Mouse (Mus musculus) cerebellum, adult (tissue): ENCODE data around the gene Mrps9.
A peak's percentile ranks its signal among the peaks of the same experiment; 100 is the strongest.
"Not testable (repeated sequence)": the region's sequence is repeated elsewhere in the genome, so short reads cannot be mapped to it uniquely, and the experiment has no call there.

Experiments used
- ATAC-seq: cut with Nextera tagmentation; 2 replicates; pipeline ENCODE4 v1.9.2; 2017; ENCODE audit warnings: mild to moderate bottlenecking, moderate library complexity, mixed read lengths; ENCODE audit not compliant: insufficient number of reproducible peaks, low FRiP score, low TSS enrichment

Gene Mrps9

DNA sequence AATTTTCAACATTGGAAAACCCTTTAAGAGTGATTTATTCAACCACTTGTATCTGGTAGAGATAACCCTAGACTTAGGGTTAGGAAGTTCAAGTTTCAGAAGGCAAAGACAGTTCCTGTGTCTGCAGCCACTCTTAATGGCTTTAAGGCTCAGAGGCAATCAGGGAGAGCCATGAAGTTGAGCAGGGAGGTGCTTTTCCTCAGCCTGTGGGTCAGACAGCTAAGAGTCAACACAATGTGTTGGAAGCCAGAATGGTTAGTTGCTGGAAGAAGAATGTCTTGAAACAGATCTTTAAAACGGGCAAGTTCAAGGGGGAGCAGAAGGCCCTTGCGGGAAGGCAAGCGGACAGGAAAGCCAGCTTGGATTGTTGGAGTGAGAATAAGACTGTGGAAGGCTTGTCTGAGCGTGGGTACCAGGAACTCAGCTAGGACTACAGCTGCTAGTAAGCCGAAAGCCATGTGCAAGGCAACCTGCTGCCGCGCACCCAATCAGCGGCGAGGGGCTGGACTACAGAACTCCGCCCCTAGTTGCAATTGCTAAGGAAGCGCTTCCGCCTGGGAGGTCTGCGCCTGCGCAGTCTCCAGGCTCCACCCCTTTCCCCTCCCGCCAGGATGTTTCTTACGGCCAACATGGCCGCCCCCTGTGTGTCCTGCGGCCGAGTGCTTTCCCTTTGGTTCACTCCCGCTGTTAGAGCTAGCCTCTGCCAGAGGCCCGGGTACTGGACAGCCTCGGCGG, at the start of gene Mrps9:
Mrps9 (plus strand) TSS at position 571 of the 735 bp plus-strand sequence.
- peak; percentile 99 for ATAC-seq

DNA sequence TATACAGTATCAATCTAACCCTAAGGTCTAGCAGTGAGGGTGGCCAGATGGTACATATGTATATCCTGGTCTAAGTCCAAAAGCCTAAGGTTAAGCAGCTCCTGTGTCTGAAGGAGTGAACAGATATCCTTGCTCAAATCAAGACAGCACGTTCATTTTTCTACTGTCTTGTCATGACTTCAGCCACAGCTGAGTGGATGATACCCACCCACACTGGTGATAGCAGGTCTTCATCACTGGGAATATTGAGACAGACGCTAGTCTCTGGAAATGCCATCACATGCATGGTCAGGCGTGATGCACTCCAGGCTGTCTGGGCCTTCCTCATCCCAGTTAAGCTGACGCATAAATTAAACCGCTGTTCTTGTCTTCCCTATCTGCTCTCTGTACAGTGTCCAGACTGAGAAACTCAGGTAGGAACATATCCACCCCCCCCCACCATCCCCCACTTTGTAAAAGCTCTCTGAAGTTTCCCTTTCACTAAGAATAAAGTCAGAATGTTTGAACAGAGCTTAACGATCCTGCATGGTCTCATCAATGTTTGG, 37.7 kb upstream of the Mrps9 start:
- no peak for ATAC-seq

DNA sequence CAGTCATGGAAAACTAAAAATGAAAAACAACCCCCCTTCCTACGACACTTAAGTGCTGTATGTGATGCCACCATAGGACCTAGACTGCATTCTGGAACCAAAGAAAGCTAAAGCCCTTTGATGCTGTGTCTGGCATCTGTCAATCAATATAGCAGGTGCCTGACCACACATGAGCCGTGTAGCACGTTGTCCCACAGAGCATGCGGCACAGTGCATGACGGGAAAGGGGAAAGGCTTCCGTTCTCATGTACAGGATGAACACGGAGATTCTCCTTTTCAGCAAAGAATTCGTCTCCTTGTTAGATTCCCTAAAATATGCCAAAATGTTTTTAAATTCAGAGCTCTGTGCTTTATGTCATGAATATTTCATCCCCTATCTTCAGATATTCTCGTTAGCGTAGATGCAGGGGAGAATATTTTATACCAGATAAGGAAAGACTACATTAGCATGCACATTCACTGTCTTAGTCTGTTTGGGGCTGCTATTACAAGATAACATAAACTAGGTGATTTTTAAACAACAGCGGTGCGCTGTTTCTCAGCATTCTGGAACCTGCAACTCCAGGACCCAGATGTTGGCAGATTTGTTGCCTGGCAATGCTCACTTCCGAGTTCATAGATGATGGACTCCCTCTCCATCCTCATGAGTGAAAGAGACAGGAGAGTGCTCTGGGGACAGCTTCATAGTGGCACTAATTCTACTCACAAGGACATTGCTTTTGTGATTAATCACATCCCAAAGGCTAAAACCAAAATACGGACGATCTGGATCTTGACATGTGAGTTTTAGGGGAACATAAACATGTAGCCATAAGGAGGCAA, 36.0 kb upstream of the Mrps9 start:
- ATAC-seq, result no peak

DNA sequence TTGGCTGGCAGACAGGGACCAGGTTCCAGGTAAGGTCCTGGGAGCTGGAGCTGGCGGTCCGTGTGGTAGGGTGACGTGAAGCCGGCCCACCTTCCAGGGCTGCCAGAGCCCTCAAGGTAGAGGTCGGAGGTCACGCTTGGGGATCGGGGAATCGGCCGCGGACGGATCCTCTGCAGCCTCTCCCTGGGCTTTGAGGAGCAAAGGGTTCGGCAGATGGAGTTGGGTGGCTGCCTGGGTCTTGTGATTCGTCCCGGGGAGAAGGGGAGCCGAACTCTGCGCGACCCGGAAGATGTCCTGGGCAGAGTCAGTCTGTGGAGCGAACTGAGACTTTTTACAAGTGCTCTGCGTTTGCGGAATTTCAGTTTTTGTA, 350 bp downstream of the Mrps9 start:
- ATAC-seq, result peak; percentile 85; the same call in 1 of the 2 replicates

DNA sequence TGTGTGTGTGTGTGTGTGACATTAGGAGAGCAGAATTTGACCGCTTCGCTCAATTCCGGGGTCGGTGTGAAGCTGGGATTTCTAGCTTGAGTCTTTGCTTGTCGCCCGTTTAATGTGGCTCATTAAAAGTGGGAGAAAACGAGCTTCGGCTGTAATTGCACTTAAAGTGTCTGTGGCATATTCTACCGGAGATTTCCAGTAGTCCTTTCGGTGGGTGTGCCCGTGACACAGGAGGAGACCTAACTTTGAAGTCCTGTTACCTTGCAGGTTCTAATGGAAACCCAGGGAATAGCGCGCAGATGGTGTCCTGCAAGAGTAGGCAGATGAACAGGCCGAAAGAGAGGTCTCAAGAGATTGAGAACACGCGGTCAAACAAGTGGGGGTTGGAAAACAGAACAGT, 777 bp downstream of the Mrps9 start:
- ATAC-seq, result no peak

DNA sequence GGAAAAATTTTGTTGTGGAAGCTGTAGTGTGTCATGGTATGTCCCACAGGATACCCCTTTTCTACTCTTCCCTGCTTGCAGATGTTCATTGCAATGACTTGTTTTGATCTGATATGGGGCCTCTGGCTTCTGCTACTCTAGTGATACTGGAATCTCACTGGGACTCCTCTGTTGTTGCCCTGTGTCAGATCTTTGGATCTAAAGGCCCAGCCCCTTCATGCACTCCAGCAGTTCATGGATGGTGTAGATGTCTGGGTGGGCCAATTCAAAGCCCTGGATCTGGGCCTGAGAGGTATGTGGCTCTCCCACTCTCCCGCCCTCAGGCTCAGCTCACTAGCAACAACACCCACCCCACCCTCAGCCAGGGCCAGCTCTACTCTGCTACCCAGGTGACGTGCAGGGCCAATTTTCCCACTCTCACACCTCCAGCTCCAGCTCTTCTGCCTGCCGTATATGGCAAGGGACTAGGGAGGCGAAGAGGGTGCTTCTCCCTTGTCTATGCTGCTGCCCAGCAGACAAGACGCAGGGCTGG, 13.8 kb downstream of the Mrps9 start:
- no peak for ATAC-seq

DNA sequence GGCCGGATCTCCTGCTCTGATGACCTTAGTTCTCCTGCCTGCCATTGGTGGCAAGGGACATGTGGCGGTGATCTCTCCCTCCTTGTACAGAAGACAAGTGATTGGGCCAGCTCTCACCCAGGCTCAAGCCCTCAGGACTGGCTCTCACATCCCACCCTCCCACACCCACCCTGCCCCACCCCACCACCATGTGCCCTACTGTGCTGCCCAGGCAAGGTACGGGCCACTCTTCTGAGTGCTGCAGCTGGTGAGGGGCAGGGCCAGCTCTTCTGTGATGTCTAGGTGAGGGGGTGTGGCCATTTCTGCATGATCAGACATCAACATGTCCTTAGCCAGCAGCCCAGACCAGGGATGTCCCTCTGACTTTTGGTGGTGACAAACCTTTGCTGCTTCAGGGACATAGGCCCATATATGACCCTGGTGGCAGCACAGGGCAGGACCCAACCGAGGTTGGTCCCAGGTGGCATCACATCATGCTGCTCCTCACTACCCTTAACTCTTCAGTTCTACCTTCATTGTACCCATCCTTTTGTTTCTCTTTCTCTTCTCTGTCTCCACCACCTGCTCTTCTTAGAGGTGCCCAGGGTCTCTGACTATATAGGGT, 14.4 kb downstream of the Mrps9 start:
- ATAC-seq, result no peak

DNA sequence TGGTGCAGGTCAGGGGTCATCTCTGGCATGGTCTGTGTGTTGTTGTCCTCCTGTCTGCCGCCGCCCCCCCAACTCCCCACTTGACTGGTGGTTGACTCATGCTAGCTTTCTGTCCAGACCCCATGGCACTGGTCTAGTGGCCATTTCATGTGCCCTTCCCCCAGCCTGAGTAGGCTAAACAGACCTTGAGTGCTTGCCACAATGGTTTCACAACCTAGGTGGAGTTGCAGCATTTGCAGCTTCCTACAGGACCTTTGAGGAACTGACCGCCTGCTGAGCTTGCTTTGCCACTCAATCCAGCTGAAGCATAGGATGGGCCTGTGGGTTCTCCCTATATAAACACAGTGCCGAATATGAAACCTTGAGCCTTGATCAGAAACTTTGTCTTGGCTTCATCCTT, 15.0 kb downstream of the Mrps9 start:
- no peak for ATAC-seq

DNA sequence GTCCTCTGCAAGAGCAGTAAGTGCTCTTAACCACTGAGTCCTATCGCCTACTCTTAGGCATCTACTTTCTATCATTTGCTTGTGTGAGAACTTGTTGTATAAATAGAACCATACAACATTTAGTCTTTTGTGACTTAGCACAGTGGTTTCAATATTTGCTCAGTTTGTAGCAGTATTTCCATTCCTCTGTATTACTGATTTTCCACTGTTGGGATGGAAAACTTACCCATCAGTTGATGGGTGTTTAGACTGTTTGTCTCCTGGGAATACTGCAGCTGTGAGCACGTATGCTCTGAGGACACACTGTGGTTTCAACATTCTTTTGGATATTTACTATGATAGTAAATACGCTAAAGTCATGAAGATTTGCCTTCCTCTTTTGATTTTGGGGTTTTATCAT, 16.2 kb downstream of the Mrps9 start:
- ATAC-seq, result no peak

DNA sequence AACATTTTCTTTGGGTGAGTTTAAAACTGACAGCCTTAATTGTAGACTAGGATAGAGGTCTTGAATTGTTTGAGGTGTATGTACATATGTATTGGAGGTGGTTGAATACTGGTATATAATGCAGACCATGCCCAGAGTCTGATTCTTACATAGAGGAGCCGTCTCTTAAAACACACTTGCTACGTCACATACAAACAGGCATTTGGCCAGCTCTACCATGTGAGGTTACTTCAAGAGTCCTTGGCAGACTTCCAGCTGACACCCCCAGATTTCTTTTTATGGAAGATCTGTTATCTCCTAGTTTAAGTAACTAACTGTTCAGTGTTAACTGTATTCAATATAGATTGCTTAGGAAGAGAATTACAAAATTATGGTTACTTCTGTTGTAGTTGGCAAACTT, 23.1 kb downstream of the Mrps9 start:
- no peak for ATAC-seq

DNA sequence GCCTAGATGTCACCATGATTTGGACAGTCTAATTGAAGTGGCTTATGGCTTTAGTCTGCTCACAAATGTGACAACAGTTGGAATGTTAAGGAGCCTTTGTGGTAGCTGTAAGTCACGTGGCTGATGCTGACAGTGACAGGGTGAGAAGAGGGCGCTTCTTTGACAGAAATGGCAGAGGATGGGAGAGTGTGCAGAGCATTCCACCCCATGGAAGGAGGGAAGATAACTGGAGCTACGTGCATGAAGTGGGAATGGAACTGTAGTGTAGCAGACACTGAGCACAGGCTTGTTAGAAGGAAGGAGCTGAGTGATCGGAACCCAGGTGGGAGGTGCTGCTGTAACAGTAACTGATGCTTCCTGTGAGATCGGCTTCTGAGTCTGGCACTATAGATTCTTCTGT, 24.2 kb downstream of the Mrps9 start:
- ATAC-seq, result no peak

DNA sequence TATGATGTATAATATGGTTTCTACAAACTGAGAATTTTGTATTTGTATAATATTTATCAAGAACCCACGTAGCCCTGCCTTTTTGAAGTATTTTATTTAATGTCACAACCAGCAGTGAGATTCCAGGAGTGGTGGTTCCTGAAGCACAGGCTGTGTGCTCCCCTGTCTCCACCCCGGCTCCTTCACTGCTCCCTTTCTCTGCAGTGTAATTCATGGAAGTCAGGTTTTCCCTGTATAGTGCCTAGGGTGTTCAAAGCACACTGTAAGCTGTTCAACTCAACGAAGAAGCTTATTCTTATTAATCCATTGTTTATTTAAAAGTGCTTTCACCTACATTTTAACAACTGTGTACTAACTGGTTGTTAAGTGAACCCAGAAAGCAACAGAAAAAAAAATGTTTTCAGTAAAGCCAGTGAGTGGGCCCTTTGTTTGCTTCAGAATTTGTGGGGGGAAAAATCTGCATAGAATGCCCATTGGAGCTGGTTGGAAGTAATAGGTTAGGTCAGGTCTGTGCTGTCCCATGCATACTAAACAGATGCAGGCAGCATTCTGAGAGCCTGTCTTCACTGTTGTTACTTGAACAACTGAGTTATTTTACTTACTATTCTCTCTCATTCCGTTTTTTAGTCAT, 25.5 kb downstream of the Mrps9 start:
- no peak for ATAC-seq

DNA sequence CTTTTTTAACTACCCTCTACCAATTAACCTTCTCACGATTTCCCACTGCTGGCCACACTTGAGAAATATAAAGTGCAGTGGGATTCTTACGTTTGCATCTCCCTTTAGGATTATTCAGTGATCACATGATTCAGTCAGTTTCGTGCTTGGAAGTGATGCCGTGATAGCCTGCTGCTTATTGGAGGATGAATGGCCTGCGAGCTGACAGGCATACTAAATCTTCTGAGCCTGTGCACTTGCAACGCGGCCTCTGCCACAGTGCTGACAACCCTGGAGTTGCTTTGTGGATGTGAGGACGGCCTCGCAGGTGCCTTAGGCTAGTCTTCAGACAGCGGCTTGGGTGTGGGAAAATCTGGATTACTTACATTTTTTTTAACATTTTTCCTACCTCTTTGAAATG, 26.2 kb downstream of the Mrps9 start:
- no peak for ATAC-seq

DNA sequence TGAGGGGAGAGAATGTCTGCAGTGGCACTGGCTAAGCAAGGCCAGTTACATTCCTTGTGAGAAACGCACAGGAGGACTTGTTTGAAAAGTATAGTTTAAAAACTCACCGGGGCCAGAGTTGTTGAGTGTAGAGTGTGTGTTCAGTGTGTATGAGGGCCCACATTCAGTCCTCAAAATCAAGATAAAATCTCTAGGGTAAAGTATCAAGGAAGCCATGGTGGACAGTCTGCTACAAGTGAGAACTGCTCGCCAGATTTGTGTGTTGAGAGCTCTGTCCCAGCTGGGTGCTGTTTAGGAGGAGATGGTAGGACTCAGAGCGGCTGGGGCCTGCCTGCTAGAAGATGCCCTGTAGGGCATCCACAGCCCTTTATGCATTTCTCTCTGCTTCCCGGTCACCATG, 27.8 kb downstream of the Mrps9 start:
- ATAC-seq, result no peak

DNA sequence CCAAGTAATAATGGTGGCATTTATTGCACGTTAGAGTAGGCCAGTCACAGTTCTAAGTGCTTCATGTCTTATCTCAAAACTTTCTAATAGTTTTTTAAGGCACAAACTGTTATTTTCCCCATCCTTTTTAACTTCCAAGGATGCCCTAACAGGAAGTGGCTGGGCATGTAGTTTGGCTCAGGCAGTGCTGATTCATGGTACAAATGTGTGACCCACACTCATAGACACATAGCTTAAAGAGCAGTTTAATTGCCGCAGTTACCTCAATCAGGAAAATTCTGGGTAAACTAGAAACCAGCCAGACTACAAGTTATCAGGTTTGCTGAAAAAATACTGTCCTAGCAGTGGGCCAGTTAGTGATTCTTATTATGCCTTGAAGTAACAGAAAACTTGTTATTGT, 31.2 kb downstream of the Mrps9 start:
- no peak for ATAC-seq

DNA sequence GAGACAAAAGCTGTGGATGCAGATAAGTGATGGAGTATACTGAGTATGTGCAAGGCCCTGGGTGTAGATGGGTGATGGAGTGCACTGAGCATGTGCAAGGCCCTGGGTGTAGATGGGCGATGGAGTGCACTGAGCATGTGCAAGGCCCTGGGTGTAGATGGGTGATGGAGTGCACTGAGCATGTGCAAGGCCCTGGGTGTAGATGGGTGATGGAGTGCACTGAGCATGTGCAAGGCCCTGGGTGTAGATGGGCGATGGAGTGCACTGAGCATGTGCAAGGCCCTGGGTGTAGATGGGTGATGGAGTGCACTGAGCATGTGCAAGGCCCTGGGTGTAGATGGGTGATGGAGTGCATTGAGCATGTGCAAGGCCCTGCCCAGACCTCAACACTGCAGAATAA, 32.4 kb downstream of the Mrps9 start:
- ATAC-seq, result not testable (repeated sequence)

DNA sequence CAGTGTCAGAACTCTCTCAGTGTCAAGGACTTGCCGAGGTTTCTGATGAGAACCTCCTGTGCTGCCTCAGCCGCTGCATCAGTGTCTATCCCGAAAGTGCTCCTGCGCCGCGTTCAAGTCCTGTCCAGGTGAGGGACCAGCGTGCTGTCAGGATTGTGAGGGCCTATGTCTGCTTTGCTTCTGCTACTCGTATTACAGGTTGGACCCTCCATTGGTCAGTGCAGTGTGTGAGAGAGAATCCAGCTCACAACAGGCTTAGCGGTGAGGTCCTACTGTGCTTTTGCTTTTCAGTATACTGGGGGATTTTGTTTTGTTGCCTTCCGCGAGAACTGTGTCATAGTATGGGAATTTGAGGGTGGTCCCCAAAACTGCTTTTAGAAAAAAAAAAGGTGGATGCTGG, 36.8 kb downstream of the Mrps9 start:
- ATAC-seq, result no peak

DNA sequence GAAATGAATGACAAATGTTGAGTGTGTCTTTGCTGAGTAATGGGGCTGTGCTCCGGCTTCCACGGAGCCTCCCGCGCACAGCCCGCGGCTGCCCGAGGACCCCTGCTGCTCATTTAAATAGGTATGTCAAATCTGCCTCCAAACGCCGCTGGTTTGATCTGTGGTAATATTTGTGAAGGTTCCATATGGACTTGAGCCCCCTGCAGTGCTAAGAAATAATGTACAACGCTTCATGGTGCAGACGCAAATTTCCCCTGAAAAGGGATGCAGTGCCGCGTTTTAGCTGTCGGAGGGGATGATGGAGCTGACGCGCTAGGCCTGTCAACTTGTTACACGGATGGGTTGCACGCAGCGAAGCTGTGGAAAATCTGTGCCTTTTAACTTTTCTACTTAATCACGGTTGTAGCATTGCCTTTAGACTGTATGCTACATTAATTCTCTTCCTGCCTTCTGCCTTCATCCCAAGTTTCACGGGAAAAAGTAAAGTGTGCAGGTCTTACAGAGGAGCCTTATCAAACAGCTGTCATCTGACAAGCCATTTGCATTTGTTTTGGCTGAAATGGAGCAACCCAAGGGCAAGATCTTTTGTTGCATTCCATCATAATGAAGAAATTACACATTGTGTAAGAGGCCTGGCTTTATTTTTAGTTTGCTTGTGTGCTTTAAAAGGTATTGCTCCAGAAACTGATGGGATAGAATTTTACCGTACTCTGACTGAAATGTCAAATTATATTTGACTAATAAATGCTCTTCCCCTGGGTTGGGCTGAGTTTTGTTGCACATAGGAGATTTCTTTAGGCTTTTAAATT, 37.7 kb downstream of the Mrps9 start:
- ATAC-seq, result 0 out of 2 replicates have a peak, but pooled peaks have one; percentile 31

DNA sequence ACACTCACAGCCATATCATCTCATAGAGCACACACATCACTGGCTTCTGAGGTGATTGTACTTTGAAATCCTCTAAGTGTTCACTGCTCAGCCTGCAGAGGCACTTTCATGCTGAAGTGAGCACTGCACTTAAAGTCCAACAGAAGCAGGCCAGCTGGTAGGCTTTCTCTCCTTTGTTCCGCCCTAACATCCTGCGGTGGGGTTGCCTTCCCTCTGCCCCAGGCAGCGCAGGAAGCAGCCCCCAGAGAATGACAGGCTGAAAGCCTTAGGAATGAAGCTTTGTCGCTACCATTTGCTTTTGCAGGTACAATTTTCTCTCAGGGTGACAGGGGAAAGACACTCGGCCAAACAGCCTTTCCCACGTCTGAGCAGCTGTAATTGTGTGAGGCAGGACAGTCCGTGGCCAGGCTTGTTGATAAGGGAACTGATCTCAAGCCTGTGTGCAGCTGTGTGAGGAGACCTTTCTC, 38.4 kb downstream of the Mrps9 start:
- ATAC-seq, result no peak

DNA sequence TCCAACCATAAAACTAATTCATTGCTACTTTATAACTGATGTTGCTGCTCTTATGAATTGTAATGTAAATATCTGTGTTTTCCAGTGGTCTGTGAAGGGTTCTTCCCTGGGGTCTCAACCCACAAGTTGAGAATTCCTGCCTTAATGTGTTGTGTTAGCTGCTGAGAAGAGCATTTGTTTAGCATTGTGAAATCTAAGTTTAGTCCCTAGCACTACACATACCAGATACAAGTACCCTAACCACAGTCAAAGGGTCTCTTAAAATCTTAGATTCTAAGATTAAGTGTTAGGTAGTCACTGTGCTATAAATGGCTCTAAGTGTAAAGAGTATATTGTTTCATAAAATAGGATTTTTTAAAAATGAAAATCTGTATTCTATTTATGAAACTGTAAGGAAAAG, 43.7 kb downstream of the Mrps9 start:
- ATAC-seq, result no peak
